Mouse (Mus musculus) midbrain, embryonic 15.5 days (tissue): ENCODE results near the gene Hist4h4. TPM values are rescaled to one million over a fixed set of nuclear protein-coding genes. Genes with fewer than 3 reads are reported as not detected.

ENCODE experiments used
- ATAC-seq: fragments of 200-750 bp; cut with Nextera tagmentation; replicated peaks from 2 replicates; pipeline ENCODE4 v1.8.0; 2017; ENCODE audit warnings: moderate TSS enrichment
- H3K27ac ChIP-seq: fragments of 300-500 bp; sonication (generic); 2 replicates; pipeline ENCODE4 v1.5.1; 2015; ENCODE audit warnings: mild to moderate bottlenecking, inconsistent platforms
- H3K27me3 ChIP-seq: fragments of 300-500 bp; sonication (generic); replicated peaks from 2 replicates; pipeline ENCODE4 v1.6.1; 2015; ENCODE audit warnings: inconsistent platforms
- H3K36me3 ChIP-seq: fragments of 300-500 bp; sonication (generic); replicated peaks from 2 replicates; pipeline ENCODE4 v1.6.1; 2015; ENCODE audit warnings: inconsistent platforms
- H3K4me1 ChIP-seq: fragments of 300-500 bp; sonication (generic); 2 replicates; pipeline ENCODE4 v1.6.1; 2015; ENCODE audit warnings: inconsistent platforms
- H3K4me2 ChIP-seq: fragments of 300-500 bp; sonication (generic); 2 replicates; pipeline ENCODE4 v1.6.1; 2015; ENCODE audit warnings: inconsistent platforms, mild to moderate bottlenecking, moderate library complexity
- H3K4me3 ChIP-seq: fragments of 300-500 bp; sonication (generic); 2 replicates; pipeline ENCODE4 v1.5.1; 2015; ENCODE audit warnings: mild to moderate bottlenecking, inconsistent platforms
- H3K9ac ChIP-seq: fragments of 300-500 bp; sonication (generic); 2 replicates; pipeline ENCODE4 v1.6.1; 2015; ENCODE audit warnings: mild to moderate bottlenecking, inconsistent platforms
- H3K9me3 ChIP-seq: fragments of 300-500 bp; sonication (generic); 2 replicates; pipeline ENCODE4 v1.6.1; 2016; ENCODE audit warnings: inconsistent platforms
- WGBS: fragments of 180-500 bp; shearing (Covaris S2); methylation state at CpG from one replicate; pipeline ENCODE4 v1.1.7; 2015; ENCODE audit warnings: mixed read lengths; 5-methylcytosine and 5-hydroxymethylcytosine counted together
- microRNA-seq: library from miRNA; unstranded; fragments of <30 nt; microRNA quantifications from one replicate; pipeline ENCODE4, GENCODE M21; 2016
- polyA plus RNA-seq: library from polyadenylated mRNA; unstranded; fragments of >200 nt; fragmentation: Nextera tagmentation; extraction: Ambion mirVana; gene quantifications from 2 replicates; pipeline ENCODE4 v1.2.1, GENCODE M21; 2015

Gene Hist4h4
- polyA plus RNA-seq, 1 experiment from 2014 or later, result 0.77 TPM

- no peak for ATAC-seq
- WGBS, result 88% methylated on average over 8 of the region's 8 CpGs
Observed at GRCm38 (mm10) chr6:136769143-136769542, 35.1 kb downstream of the Hist4h4 start.

GRCm38 (mm10) chr6:136763912-136764311 is 40.3 kb downstream of the Hist4h4 start:
- Histone ChIP-seq H3K9ac (no peak overlapping the region), H3K27me3 (no peaks in the 10 kb centered on the region), H3K27ac (no peak overlapping the region), H3K36me3 (no peaks in the 10 kb centered on the region), H3K4me2 (no peak overlapping the region), H3K4me3 (no peak overlapping the region), H3K9me3 (no peaks in the 10 kb centered on the region), H3K4me1 (no peaks in the 10 kb centered on the region)
- no peak for ATAC-seq
- WGBS, result 72% methylated on average over 1 of the region's 1 CpGs

More at GRCm38 (mm10) chr6:136769143-136769542, 35.1 kb downstream of the Hist4h4 start:
- Histone ChIP-seq H3K4me1 (no peaks in the 10 kb centered on the region), H3K27ac (no peak overlapping the region), H3K4me3 (no peak overlapping the region), H3K36me3 (no peaks in the 10 kb centered on the region), H3K4me2 (no peak overlapping the region), H3K9me3 (no peaks in the 10 kb centered on the region), H3K27me3 (no peaks in the 10 kb centered on the region), H3K9ac (no peak overlapping the region)

Small RNA genes within 50 kb of the gene (microRNA-seq; reads per million reads assigned to microRNA genes)
- gene Gm44364, result not detected

Other genes with a start within 250 kb of the Hist4h4 start
- gene Plbd1, start 142.5 kb downstream of the Hist4h4 start, polyA plus RNA-seq, result 0.43 and 0.48 TPM in 2 replicates
- gene Gucy2c, start 22.6 kb downstream of the Hist4h4 start, polyA plus RNA-seq, result 0.97 and 1.6 TPM in 2 replicates
- gene H2afj, start 3.8 kb upstream of the Hist4h4 start, polyA plus RNA-seq, result 98.3 and 103 TPM in 2 replicates
- gene BC049715, start 23.2 kb upstream of the Hist4h4 start, polyA plus RNA-seq, result 1.5 and 1.8 TPM in 2 replicates
- 74.2 and 79.3 TPM in 2 replicates for gene Wbp11, start 23.8 kb upstream of the Hist4h4 start, polyA plus RNA-seq
- 0.66 and 1.3 TPM in 2 replicates for gene Smco3, start 31.0 kb upstream of the Hist4h4 start, polyA plus RNA-seq
- gene Art4, start 53.3 kb upstream of the Hist4h4 start, polyA plus RNA-seq, result 0.14 and 0.24 TPM in 2 replicates
- gene Mgp, start 71.4 kb upstream of the Hist4h4 start, polyA plus RNA-seq, result 14.8 and 15.4 TPM in 2 replicates
- gene Erp27, start 117.8 kb upstream of the Hist4h4 start, polyA plus RNA-seq, result not detected in 2 replicates
- gene Pde6h, start 119.4 kb upstream of the Hist4h4 start, polyA plus RNA-seq, result not detected in 2 replicates
- gene Arhgdib, start 137.5 kb upstream of the Hist4h4 start, polyA plus RNA-seq, result 15.3 and 16.4 TPM in 2 replicates